Mouse (Mus musculus) heart, embryonic 12.5 days (tissue): Measurements from ENCODE around the gene Gabrr2. TPM values are rescaled to one million over a fixed set of nuclear protein-coding genes. Genes with fewer than 3 reads are reported as not detected.

Source experiments
- ATAC-seq: fragments of 200-750 bp; cut with Nextera tagmentation; 2 replicates; pipeline ENCODE4 v1.8.0; 2017; ENCODE audit warnings: moderate TSS enrichment, moderate library complexity; ENCODE audit not compliant: insufficient number of reproducible peaks, low FRiP score
- H3K27ac ChIP-seq: fragments of 300-500 bp; sonication (generic); 2 replicates; pipeline ENCODE4 v1.5.1; 2016; ENCODE audit warnings: mild to moderate bottlenecking, moderate library complexity; ENCODE audit not compliant: poor library complexity, severe bottlenecking
- H3K27me3 ChIP-seq: fragments of 300-500 bp; sonication (generic); replicated peaks from 2 replicates; pipeline ENCODE4 v1.6.1; 2016; ENCODE audit warnings: mild to moderate bottlenecking, moderate library complexity
- H3K36me3 ChIP-seq: fragments of 300-500 bp; sonication (generic); 2 replicates; pipeline ENCODE4 v1.6.1; 2016; ENCODE audit warnings: mild to moderate bottlenecking, moderate library complexity
- H3K4me1 ChIP-seq: fragments of 300-500 bp; sonication (generic); replicated peaks from 2 replicates; pipeline ENCODE4 v1.6.1; 2016; ENCODE audit warnings: mild to moderate bottlenecking
- H3K4me2 ChIP-seq: fragments of 300-500 bp; sonication (generic); 2 replicates; pipeline ENCODE4 v1.6.1; 2016; ENCODE audit warnings: mild to moderate bottlenecking, moderate library complexity
- H3K4me3 ChIP-seq: fragments of 300-500 bp; sonication (generic); 2 replicates; pipeline ENCODE4 v1.5.1; 2016; ENCODE audit warnings: mild to moderate bottlenecking
- H3K9ac ChIP-seq: fragments of 300-500 bp; sonication (generic); 2 replicates; pipeline ENCODE4 v1.6.1; 2016; ENCODE audit warnings: mild to moderate bottlenecking, moderate library complexity
- H3K9me3 ChIP-seq: fragments of 300-500 bp; sonication (generic); replicated peaks from 2 replicates; pipeline ENCODE4 v1.6.1; 2016; ENCODE audit warnings: mild to moderate bottlenecking, moderate library complexity
- WGBS: fragments of 180-500 bp; shearing (Covaris S2); methylation state at CpG from one replicate; pipeline ENCODE4 v1.1.7; 2016; 5-methylcytosine and 5-hydroxymethylcytosine counted together
- polyA plus RNA-seq: library from polyadenylated mRNA; unstranded; fragments of >200 nt; fragmentation: Nextera tagmentation; extraction: Ambion mirVana; gene quantifications from 2 replicates; pipeline ENCODE4 v1.2.1, GENCODE M21; 2016

Gene Gabrr2
- polyA plus RNA-seq, 1 experiment from 2014 or later, result 0.28 TPM

GRCm38 (mm10) chr4:33070326-33070725, 7.5 kb downstream of the Gabrr2 start:
- Histone ChIP-seq H3K36me3 (no peaks in the 10 kb centered on the region), H3K4me3 (no peak overlapping the region), H3K9me3 (no peaks in the 10 kb centered on the region), H3K4me1 (peaks cover 20% of the 10 kb centered on the region), H3K27me3 (no peaks in the 10 kb centered on the region), H3K27ac (no peak overlapping the region), H3K9ac (no peak overlapping the region), H3K4me2 (no peak overlapping the region)
- no peak for ATAC-seq
- 88% methylated on average over 6 of the region's 6 CpGs for WGBS

- Histone ChIP-seq H3K9ac (no peak overlapping the region), H3K36me3 (no peaks in the 10 kb centered on the region), H3K27me3 (no peaks in the 10 kb centered on the region), H3K4me1 (peaks cover 14% of the 10 kb centered on the region), H3K27ac (no peak overlapping the region), H3K9me3 (no peaks in the 10 kb centered on the region), H3K4me2 (no peak overlapping the region), H3K4me3 (no peak overlapping the region)
- ATAC-seq, result no peak
- WGBS, result 73% methylated on average over 6 of the region's 6 CpGs
These were observed 8.5 kb downstream of the Gabrr2 start for GRCm38 (mm10) chr4:33071337-33071736.

GRCm38 (mm10) chr4:33072526-33073161, 9.8 kb downstream of the Gabrr2 start:
- H3K36me3 ChIP-seq, result no peaks in the 10 kb centered on the region
- H3K9ac ChIP-seq, result no peak overlapping the region
- no peaks in the 10 kb centered on the region for H3K27me3 ChIP-seq
- no peak overlapping the region for H3K4me3 ChIP-seq
- no peak for ATAC-seq
- peaks cover 9% of the 10 kb centered on the region for H3K4me1 ChIP-seq
- H3K9me3 ChIP-seq, result no peaks in the 10 kb centered on the region
- 40% methylated on average over 11 of the region's 11 CpGs for WGBS
- no peak overlapping the region for H3K4me2 ChIP-seq
- H3K27ac ChIP-seq, result no peak overlapping the region

- H3K9ac ChIP-seq, result no peak overlapping the region
- no peak overlapping the region for H3K4me2 ChIP-seq
- H3K4me3 ChIP-seq, result no peak overlapping the region
- peaks cover 9% of the 10 kb centered on the region for H3K4me1 ChIP-seq
- ATAC-seq, result no peak
- H3K9me3 ChIP-seq, result no peaks in the 10 kb centered on the region
- H3K27ac ChIP-seq, result no peak overlapping the region
- no peaks in the 10 kb centered on the region for H3K36me3 ChIP-seq
- no peaks in the 10 kb centered on the region for H3K27me3 ChIP-seq
- 68% methylated on average over 4 of the region's 4 CpGs for WGBS
These were observed 11.6 kb downstream of the Gabrr2 start for GRCm38 (mm10) chr4:33074406-33074805.

GRCm38 (mm10) chr4:33074851-33075250, 12.1 kb downstream of the Gabrr2 start:
- Histone ChIP-seq H3K4me3 (no peak overlapping the region), H3K27me3 (no peaks in the 10 kb centered on the region), H3K36me3 (no peaks in the 10 kb centered on the region), H3K4me2 (no peak overlapping the region), H3K9ac (no peak overlapping the region), H3K4me1 (peaks cover 9% of the 10 kb centered on the region), H3K27ac (no peak overlapping the region), H3K9me3 (no peaks in the 10 kb centered on the region)
- ATAC-seq, result no peak
- WGBS, result 67% methylated on average over 5 of the region's 5 CpGs

- Histone ChIP-seq H3K36me3 (no peaks in the 10 kb centered on the region), H3K9me3 (no peaks in the 10 kb centered on the region), H3K4me1 (peaks cover 9% of the 10 kb centered on the region), H3K27ac (no peak overlapping the region), H3K9ac (no peak overlapping the region), H3K4me2 (no peak overlapping the region), H3K4me3 (no peak overlapping the region), H3K27me3 (no peaks in the 10 kb centered on the region)
- no peak for ATAC-seq
- WGBS, result 74% methylated on average over 5 of the region's 5 CpGs
These were observed 13.2 kb downstream of the Gabrr2 start for GRCm38 (mm10) chr4:33075776-33076524.

GRCm38 (mm10) chr4:33077161-33077560, 14.4 kb downstream of the Gabrr2 start:
- 71% methylated on average over 11 of the region's 11 CpGs for WGBS
- no peak overlapping the region for H3K27ac ChIP-seq
- no peak for ATAC-seq
- H3K4me2 ChIP-seq, result no peak overlapping the region
- no peaks in the 10 kb centered on the region for H3K9me3 ChIP-seq
- no peaks in the 10 kb centered on the region for H3K27me3 ChIP-seq
- no peaks in the 10 kb centered on the region for H3K36me3 ChIP-seq
- no peak overlapping the region for H3K9ac ChIP-seq
- H3K4me1 ChIP-seq, result peaks cover 9% of the 10 kb centered on the region
- H3K4me3 ChIP-seq, result no peak overlapping the region

- WGBS, result 51% methylated on average over 8 of the region's 8 CpGs
- Histone ChIP-seq H3K4me2 (no peak overlapping the region), H3K4me1 (peaks cover 4% of the 10 kb centered on the region), H3K9me3 (no peaks in the 10 kb centered on the region), H3K4me3 (no peak overlapping the region), H3K9ac (no peak overlapping the region), H3K27me3 (no peaks in the 10 kb centered on the region), H3K27ac (no peak overlapping the region), H3K36me3 (no peaks in the 10 kb centered on the region)
- ATAC-seq, result no peak
These were observed 14.9 kb downstream of the Gabrr2 start for GRCm38 (mm10) chr4:33077724-33078123.

- Histone ChIP-seq H3K36me3 (no peaks in the 10 kb centered on the region), H3K4me2 (no peak overlapping the region), H3K4me3 (no peak overlapping the region), H3K9me3 (no peaks in the 10 kb centered on the region), H3K4me1 (no peaks in the 10 kb centered on the region), H3K9ac (no peak overlapping the region), H3K27me3 (no peaks in the 10 kb centered on the region), H3K27ac (no peak overlapping the region)
- no peak for ATAC-seq
- 80% methylated on average over 3 of the region's 3 CpGs for whole genome bisulfite sequencing
These were observed 15.7 kb downstream of the Gabrr2 start for GRCm38 (mm10) chr4:33078492-33078891.

- no peaks in the 10 kb centered on the region for H3K4me1 ChIP-seq
- no peak for ATAC-seq
- WGBS, result 70% methylated on average over 6 of the region's 6 CpGs
These were observed 36.4 kb downstream of the Gabrr2 start for GRCm38 (mm10) chr4:33099118-33099694.

GRCm38 (mm10) chr4:33109720-33110458, 47.1 kb downstream of the Gabrr2 start:
- Histone ChIP-seq H3K4me3 (no peak overlapping the region), H3K27ac (no peak overlapping the region), H3K27me3 (no peaks in the 10 kb centered on the region), H3K9me3 (peaks cover under 1% of the 10 kb centered on the region; the same call in 1 of the 2 replicates), H3K9ac (no peak overlapping the region), H3K36me3 (no peaks in the 10 kb centered on the region), H3K4me2 (no peak overlapping the region), H3K4me1 (peaks cover 8% of the 10 kb centered on the region; the same call in 1 of the 2 replicates)
- 50% methylated on average over 14 of the region's 14 CpGs for WGBS
- no peak for ATAC-seq

More at GRCm38 (mm10) chr4:33099118-33099694, 36.4 kb downstream of the Gabrr2 start:
- Histone ChIP-seq H3K4me3 (no peak overlapping the region), H3K4me2 (no peak overlapping the region), H3K9ac (no peak overlapping the region), H3K27me3 (no peaks in the 10 kb centered on the region), H3K36me3 (no peaks in the 10 kb centered on the region), H3K27ac (no peak overlapping the region), H3K9me3 (no peaks in the 10 kb centered on the region; the same call in 1 of the 2 replicates)
